Mouse (Mus musculus): ENCODE data around the gene Elovl6. TPM values are rescaled to one million over a fixed set of nuclear protein-coding genes. Genes with fewer than 3 reads are reported as not detected.

The Elovl6 gene
- total RNA-seq, 1 experiment: 118 TPM

DNA sequence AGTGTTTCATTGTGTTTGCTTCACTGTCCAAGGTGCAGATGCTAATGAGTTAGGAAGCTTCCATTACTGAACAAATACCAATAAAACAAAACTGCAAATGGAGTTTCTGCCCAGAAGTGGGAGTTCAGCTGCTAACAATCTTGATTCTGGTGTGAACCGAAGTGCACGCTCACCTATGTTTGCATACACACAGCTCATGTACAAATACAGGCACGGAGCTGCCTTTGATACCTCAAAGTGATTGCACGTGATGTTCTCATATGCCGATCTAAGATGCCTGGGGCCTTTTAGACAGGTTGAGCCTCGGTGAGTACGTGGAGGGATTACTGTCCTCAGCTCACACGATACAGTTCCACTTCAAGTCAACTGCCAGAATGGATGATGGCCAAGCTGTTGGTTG lies 55.8 kb downstream of the Elovl6 start:
- Histone ChIP-seq H3K27ac (ENCODE audit: insufficient read depth, low read depth, low read length, poor library complexity, severe bottlenecking) (no peak overlapping the region; the same call in 1 of the 2 replicates), H3K4me3 (ENCODE audit: insufficient read depth in 1 of 2, low read depth in 1 of 2, low read length in 2 of 2, poor library complexity in 1 of 2, severe bottlenecking in 1 of 2) (no peak overlapping the region), H3K9me3 (ENCODE audit: control insufficient read depth, insufficient read depth, low read depth, low read length) (no peaks in the 10 kb centered on the region), H3K9ac (ENCODE audit: insufficient read depth, low read depth, low read length, poor library complexity, severe bottlenecking) (no peak overlapping the region), H3K4me1 (ENCODE audit: control insufficient read depth in 2 of 2, insufficient read depth in 2 of 2, low read length in 2 of 2, poor library complexity in 1 of 2) (peaks cover 15 to 35% of the 10 kb centered on the region in 2 experiments), H3K36me3 (ENCODE audit: control insufficient read depth, insufficient read depth, low read length, poor library complexity, severe bottlenecking) (peaks cover 27% of the 10 kb centered on the region)
- DNase-seq (ENCODE audit: low read depth, low spot score): no peak
- no peak for TF ChIP-seq HCFC1 (IDR thresholded peaks at IDR 0.05; ENCODE audit: borderline replicate concordance, insufficient read depth, low read length)
- TF ChIP-seq ZNF384 (IDR thresholded peaks at IDR 0.05; ENCODE audit: low read depth, low read length): no peak
- no peak for TF ChIP-seq CHD2 (IDR thresholded peaks at IDR 0.05; ENCODE audit: low read depth, low read length)
- TF ChIP-seq ZC3H11A (IDR thresholded peaks at IDR 0.05; ENCODE audit: borderline replicate concordance, low read depth, low read length): no peak
- TF ChIP-seq MAFK (IDR thresholded peaks at IDR 0.05; ENCODE audit: insufficient read depth, low read depth, low read length): no peak
- in situ Hi-C loops (cut with MboI; ENCODE audit: low sequenced_read_pairs in 2 of 2, unreplicated experiment in 2 of 2): no loop called here

DNA sequence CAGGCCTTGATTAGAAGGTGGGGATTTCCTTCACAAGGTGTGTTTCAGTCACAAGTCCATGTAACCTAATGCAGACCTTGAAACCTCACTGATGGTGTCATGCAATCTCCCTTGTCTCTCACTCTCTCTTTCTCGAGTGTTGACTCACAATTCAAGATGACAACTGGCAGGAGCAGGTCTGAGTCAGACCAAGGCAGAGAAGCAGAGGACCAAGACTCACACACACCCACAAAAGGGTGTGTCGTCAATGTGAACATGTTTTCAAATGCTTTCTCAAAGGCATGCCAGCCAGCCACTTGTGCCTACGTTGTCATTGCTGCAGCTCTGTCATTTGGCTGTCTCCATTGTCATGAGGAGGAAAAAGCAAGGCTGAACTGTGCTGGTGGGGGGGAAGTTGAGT lies 56.6 kb downstream of the Elovl6 start:
- Histone ChIP-seq H3K9me3 (ENCODE audit: control insufficient read depth, insufficient read depth, low read depth, low read length) (no peaks in the 10 kb centered on the region), H3K9ac (ENCODE audit: insufficient read depth, low read depth, low read length, poor library complexity, severe bottlenecking) (no peak overlapping the region), H3K27ac (ENCODE audit: insufficient read depth, low read depth, low read length, poor library complexity, severe bottlenecking) (no peak overlapping the region), H3K4me3 (ENCODE audit: insufficient read depth in 1 of 2, low read depth in 1 of 2, low read length in 2 of 2, poor library complexity in 1 of 2, severe bottlenecking in 1 of 2) (no peak overlapping the region), H3K4me1 (ENCODE audit: control insufficient read depth in 2 of 2, insufficient read depth in 2 of 2, low read length in 2 of 2, poor library complexity in 1 of 2) (peaks cover 15 to 35% of the 10 kb centered on the region in 2 experiments), H3K36me3 (ENCODE audit: control insufficient read depth, insufficient read depth, low read length, poor library complexity, severe bottlenecking) (peaks cover 25% of the 10 kb centered on the region)
- DNase-seq (ENCODE audit: low read depth, low spot score): no peak
- in situ Hi-C loops (cut with MboI; ENCODE audit: low sequenced_read_pairs in 2 of 2, unreplicated experiment in 2 of 2): no loop called here
- TF ChIP-seq ZC3H11A (IDR thresholded peaks at IDR 0.05; ENCODE audit: borderline replicate concordance, low read depth, low read length): no peak
- TF ChIP-seq ZNF384 (IDR thresholded peaks at IDR 0.05; ENCODE audit: low read depth, low read length): no peak
- no peak for TF ChIP-seq HCFC1 (IDR thresholded peaks at IDR 0.05; ENCODE audit: borderline replicate concordance, insufficient read depth, low read length)
- no peak for TF ChIP-seq MAFK (IDR thresholded peaks at IDR 0.05; ENCODE audit: insufficient read depth, low read depth, low read length)
- no peak for TF ChIP-seq CHD2 (IDR thresholded peaks at IDR 0.05; ENCODE audit: low read depth, low read length)

DNA sequence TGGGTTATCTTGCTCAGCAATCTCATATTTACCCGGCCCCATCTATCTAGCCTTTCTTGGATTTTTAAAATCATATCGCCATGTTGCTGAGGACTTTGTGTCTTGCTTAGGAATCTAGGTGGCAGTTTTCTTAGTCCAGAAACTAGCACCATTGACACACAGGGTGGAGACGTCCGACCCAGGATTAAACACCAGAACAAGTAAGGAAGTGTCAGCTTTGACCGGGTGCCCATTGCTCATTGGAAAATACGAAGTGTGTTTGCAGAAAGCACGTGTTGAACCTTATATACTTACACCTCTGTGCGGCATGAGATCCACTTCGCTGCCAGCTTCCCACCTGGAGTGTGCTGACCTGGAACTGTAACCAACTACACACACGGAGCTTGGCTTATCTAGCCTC lies 57.5 kb downstream of the Elovl6 start:
- H3K4me3 ChIP-seq (ENCODE audit: insufficient read depth in 1 of 2, low read depth in 1 of 2, low read length in 2 of 2, poor library complexity in 1 of 2, severe bottlenecking in 1 of 2): no peak overlapping the region
- in situ Hi-C loops (cut with MboI; ENCODE audit: low sequenced_read_pairs in 2 of 2, unreplicated experiment in 2 of 2): no loop called here
- peaks cover 15 to 31% of the 10 kb centered on the region in 2 experiments for H3K4me1 ChIP-seq (ENCODE audit: control insufficient read depth in 2 of 2, insufficient read depth in 2 of 2, low read length in 2 of 2, poor library complexity in 1 of 2)
- no peak overlapping the region for H3K9ac ChIP-seq (ENCODE audit: insufficient read depth, low read depth, low read length, poor library complexity, severe bottlenecking)
- no peak for DNase-seq (ENCODE audit: low read depth, low spot score)
- no peak for TF ChIP-seq ZC3H11A (IDR thresholded peaks at IDR 0.05; ENCODE audit: borderline replicate concordance, low read depth, low read length)
- no peak for TF ChIP-seq CHD2 (IDR thresholded peaks at IDR 0.05; ENCODE audit: low read depth, low read length)
- no peak for TF ChIP-seq HCFC1 (IDR thresholded peaks at IDR 0.05; ENCODE audit: borderline replicate concordance, insufficient read depth, low read length)
- no peak for TF ChIP-seq MAFK (IDR thresholded peaks at IDR 0.05; ENCODE audit: insufficient read depth, low read depth, low read length)
- TF ChIP-seq ZNF384 (IDR thresholded peaks at IDR 0.05; ENCODE audit: low read depth, low read length): no peak
- peaks cover 20% of the 10 kb centered on the region for H3K36me3 ChIP-seq (ENCODE audit: control insufficient read depth, insufficient read depth, low read length, poor library complexity, severe bottlenecking)
- no peak overlapping the region for H3K27ac ChIP-seq (ENCODE audit: insufficient read depth, low read depth, low read length, poor library complexity, severe bottlenecking)
- no peaks in the 10 kb centered on the region for H3K9me3 ChIP-seq (ENCODE audit: control insufficient read depth, insufficient read depth, low read depth, low read length)

DNA sequence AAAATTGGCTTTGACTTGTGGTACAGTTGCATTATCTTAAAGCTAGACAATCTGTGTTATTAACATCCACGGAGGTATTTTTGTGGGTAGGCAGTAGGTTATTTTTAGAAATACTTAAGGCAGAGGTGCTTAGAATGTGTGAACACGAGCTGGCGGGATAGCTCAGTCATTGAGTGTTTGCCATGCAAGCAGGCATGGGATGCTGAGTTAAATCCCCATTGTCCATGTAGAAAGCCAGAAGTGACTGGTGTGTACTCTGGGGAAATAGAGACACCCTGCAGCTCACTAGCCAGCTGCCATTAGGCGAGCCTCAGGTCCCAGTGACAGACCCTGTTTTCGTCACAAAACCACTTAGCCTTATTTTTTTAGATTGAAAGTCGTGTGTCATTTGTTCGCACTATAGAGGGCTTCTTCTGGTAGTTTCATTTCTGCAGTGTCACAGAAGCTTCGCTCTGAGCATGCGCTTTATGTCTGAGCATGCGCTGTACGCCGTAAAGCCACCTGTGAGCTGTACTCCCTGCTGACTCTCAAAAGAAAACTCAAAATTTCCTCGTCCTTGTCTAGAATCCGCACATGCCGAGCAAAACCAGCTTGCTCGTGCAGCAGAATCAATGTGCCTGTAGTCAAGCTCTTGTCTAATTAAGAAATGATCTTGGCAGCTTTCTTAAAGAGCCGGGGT lies 58.5 kb downstream of the Elovl6 start:
- Histone ChIP-seq H3K36me3 (ENCODE audit: control insufficient read depth, insufficient read depth, low read length, poor library complexity, severe bottlenecking) (peaks cover 23% of the 10 kb centered on the region), H3K9me3 (ENCODE audit: control insufficient read depth, insufficient read depth, low read depth, low read length) (no peaks in the 10 kb centered on the region), H3K9ac (ENCODE audit: insufficient read depth, low read depth, low read length, poor library complexity, severe bottlenecking) (no peak overlapping the region; the same call in 1 of the 2 replicates), H3K4me1 (ENCODE audit: control insufficient read depth in 2 of 2, insufficient read depth in 2 of 2, low read length in 2 of 2, poor library complexity in 1 of 2) (peaks cover 15 to 34% of the 10 kb centered on the region in 2 experiments), H3K4me3 (ENCODE audit: insufficient read depth in 1 of 2, low read depth in 1 of 2, low read length in 2 of 2, poor library complexity in 1 of 2, severe bottlenecking in 1 of 2) (peak overlapping the region in 1 of 2 experiments; percentile 11; a peak in 1 of 4 replicates), H3K27ac (ENCODE audit: insufficient read depth, low read depth, low read length, poor library complexity, severe bottlenecking) (no peak overlapping the region)
- in situ Hi-C loops (cut with MboI; ENCODE audit: low sequenced_read_pairs in 2 of 2, unreplicated experiment in 2 of 2): no loop called here
- no peak for TF ChIP-seq HCFC1 (IDR thresholded peaks at IDR 0.05; ENCODE audit: borderline replicate concordance, insufficient read depth, low read length)
- no peak for TF ChIP-seq ZC3H11A (IDR thresholded peaks at IDR 0.05; ENCODE audit: borderline replicate concordance, low read depth, low read length)
- no peak for TF ChIP-seq ZNF384 (IDR thresholded peaks at IDR 0.05; ENCODE audit: low read depth, low read length)
- TF ChIP-seq CHD2 (IDR thresholded peaks at IDR 0.05; ENCODE audit: low read depth, low read length): no peak
- 0 out of 2 replicates have a peak, but pooled peaks have one; percentile 49 for TF ChIP-seq MAFK (IDR thresholded peaks at IDR 0.05; ENCODE audit: insufficient read depth, low read depth, low read length)
- no peak for DNase-seq (ENCODE audit: low read depth, low spot score)
